Mouse (Mus musculus) olfactory bulb, adult 2 months (tissue): ENCODE measurements around the gene Gm35315. TPM values are rescaled to one million over a fixed set of nuclear protein-coding genes. Genes with fewer than 3 reads are reported as not detected.
A peak's percentile ranks its signal among the peaks of the same experiment; 100 is the strongest.

ENCODE experiments used
- H3K27ac ChIP-seq: fragments of 200-500 bp; 2 replicates; pipeline ENCODE4 v1.5.1; 2012; ENCODE audit warnings: low read depth, low read length; ENCODE audit not compliant: insufficient read depth
- H3K4me1 ChIP-seq: fragments of 200-500 bp; 2 replicates; pipeline ENCODE4 v1.6.1; 2012; ENCODE audit warnings: low read length; ENCODE audit not compliant: control insufficient read depth, insufficient read depth
- H3K4me3 ChIP-seq: fragments of 200-500 bp; 2 replicates; pipeline ENCODE4 v1.5.1; 2012; ENCODE audit warnings: mild to moderate bottlenecking, low read depth, low read length, moderate library complexity; ENCODE audit not compliant: insufficient read depth
- CTCF ChIP-seq: fragments of 200-500 bp; IDR thresholded peaks from 2 replicates; pipeline ENCODE4 v1.5.1; 2012; ENCODE audit warnings: low read depth, mild to moderate bottlenecking, low read length, moderate library complexity; ENCODE audit not compliant: insufficient read depth
- POLR2A ChIP-seq: fragments of 200-500 bp; IDR thresholded peaks from 2 replicates; pipeline ENCODE4 v1.6.1; 2012; ENCODE audit warnings: mild to moderate bottlenecking, low read depth, low read length, moderate library complexity; ENCODE audit not compliant: insufficient read depth
- WGBS: fragments of 180-500 bp; shearing (Covaris S2); methylation state at CpG from one replicate; pipeline ENCODE4 v1.1.7; 2018; 5-methylcytosine and 5-hydroxymethylcytosine counted together
- polyA plus RNA-seq: library from polyadenylated mRNA; stranded (reverse); fragments of >200 nt; gene quantifications from 2 replicates; pipeline ENCODE4 v1.2.4, GENCODE M21; 2012; ENCODE audit warnings: low replicate concordance; ENCODE audit not compliant: missing spikeins, insufficient read depth, insufficient read length

Gene Gm35315
- polyA plus RNA-seq, 1 experiment = not detected

- peak overlapping the region; percentile 72 for H3K27ac ChIP-seq
- TF ChIP-seq CTCF (no peak), POLR2A (no peak)
- peak overlapping the region; percentile 83 for H3K4me3 ChIP-seq
- 3% methylated on average over 19 of the region's 19 CpGs for WGBS
- no peaks in the 10 kb centered on the region for H3K4me1 ChIP-seq
Observed at GRCm38 (mm10) chr5:110057637-110058408, 36.4 kb downstream of the Gm35315 start.

Other genes with a start within 250 kb of the Gm35315 start
- gene Gm15446, start 171.0 kb downstream of the Gm35315 start, polyA plus RNA-seq = not detected in 2 replicates
- gene Zfp932, start 97.9 kb downstream of the Gm35315 start, polyA plus RNA-seq = not detected in 2 replicates
- not detected in 2 replicates for gene Gm17655, start 21.9 kb downstream of the Gm35315 start, polyA plus RNA-seq
- gene Plcxd1, start 5.5 kb upstream of the Gm35315 start, polyA plus RNA-seq = not detected in 2 replicates
- not detected in 2 replicates for gene Gtpbp6, start 13.8 kb upstream of the Gm35315 start, polyA plus RNA-seq
- not detected in 2 replicates for gene Zfp605, start 15.7 kb upstream of the Gm35315 start, polyA plus RNA-seq
- not detected in 2 replicates for gene Chfr, start 41.4 kb upstream of the Gm35315 start, polyA plus RNA-seq
- gene Golga3, start 82.3 kb upstream of the Gm35315 start, polyA plus RNA-seq = 37.2 TPM in 1 of 2 replicates, not detected in the other
- not detected in 2 replicates for gene Ankle2, start 136.6 kb upstream of the Gm35315 start, polyA plus RNA-seq
- gene Pgam5, start 175.5 kb upstream of the Gm35315 start, polyA plus RNA-seq = not detected in 2 replicates
- not detected in 2 replicates for gene Pxmp2, start 191.8 kb upstream of the Gm35315 start, polyA plus RNA-seq
- gene Pole, start 191.9 kb upstream of the Gm35315 start, polyA plus RNA-seq = not detected in 2 replicates
- not detected in 2 replicates for gene P2rx2, start 248.8 kb upstream of the Gm35315 start, polyA plus RNA-seq